Mouse (Mus musculus): Measurements from ENCODE around the gene Rbm39.

Gene Rbm39

GRCm38 (mm10) chr2:156181592-156181991 is 1.6 kb upstream of the Rbm39 start:
- intact Hi-C loops (cut with DNase I), result no loop called here

GRCm38 (mm10) chr2:156180824-156181590 is 969 bp upstream of the Rbm39 start:
- intact Hi-C loops (cut with DNase I), result no loop called here

- intact Hi-C loops (cut with DNase I), result no loop called here
Observed at GRCm38 (mm10) chr2:156179796-156180093, 293 bp downstream of the Rbm39 start.

GRCm38 (mm10) chr2:156179046-156179795 is 817 bp downstream of the Rbm39 start:
- intact Hi-C loops (cut with DNase I), result no loop called here

- intact Hi-C loops (cut with DNase I), result no loop called here
Observed at GRCm38 (mm10) chr2:156177651-156178050, 2.4 kb downstream of the Rbm39 start.

GRCm38 (mm10) chr2:156177079-156177478 is 3.0 kb downstream of the Rbm39 start:
- intact Hi-C loops (cut with DNase I), result no loop called here

- intact Hi-C loops (cut with DNase I), result no loop called here
Observed at GRCm38 (mm10) chr2:156166557-156166956, 13.5 kb downstream of the Rbm39 start.

GRCm38 (mm10) chr2:156165478-156165877 is 14.6 kb downstream of the Rbm39 start:
- intact Hi-C loops (cut with DNase I), result no loop called here

- intact Hi-C loops (cut with DNase I), result no loop called here
Observed at GRCm38 (mm10) chr2:156151538-156151937, 28.5 kb downstream of the Rbm39 start.

GRCm38 (mm10) chr2:156147316-156147915 is 32.6 kb downstream of the Rbm39 start:
- intact Hi-C loops (cut with DNase I), result no loop called here

- intact Hi-C loops (cut with DNase I), result no loop called here
Observed at GRCm38 (mm10) chr2:156146272-156146989, 33.6 kb downstream of the Rbm39 start.

- intact Hi-C loops (cut with DNase I), result no loop called here
Observed at GRCm38 (mm10) chr2:156145486-156146130, 34.4 kb downstream of the Rbm39 start.

- intact Hi-C loops (cut with DNase I), result loop anchor here (5.0 kb wide), 1 partner anchor 133 kb away; no protein-coding TSS in a partner anchor
Observed at GRCm38 (mm10) chr2:156143953-156144724, 35.9 kb downstream of the Rbm39 start, which contains the start of the genes Romo1 and Nfs1. TSS of gene Romo1 (plus strand) at chr2:156144039. TSS of gene Nfs1 (minus strand) at chr2:156144186.

GRCm38 (mm10) chr2:156143367-156143766 is 36.7 kb downstream of the Rbm39 start:
- intact Hi-C loops (cut with DNase I), result loop anchor here (5.0 kb wide), 1 partner anchor 134 kb away; no protein-coding TSS in a partner anchor

GRCm38 (mm10) chr2:156142820-156143219 is 37.2 kb downstream of the Rbm39 start:
- intact Hi-C loops (cut with DNase I), result loop anchor here (5.0 kb wide), 1 partner anchor 134 kb away; no protein-coding TSS in a partner anchor

GRCm38 (mm10) chr2:156135695-156136094 is 44.3 kb downstream of the Rbm39 start:
- intact Hi-C loops (cut with DNase I), result loop anchor here (10.0 kb wide), 1 partner anchor 291 kb away; no protein-coding TSS in a partner anchor

GRCm38 (mm10) chr2:156134161-156134560 is 45.9 kb downstream of the Rbm39 start:
- intact Hi-C loops (cut with DNase I), result loop anchor here (10.0 kb wide), 1 partner anchor 289 kb away; no protein-coding TSS in a partner anchor

- intact Hi-C loops (cut with DNase I), result no loop called here
Observed at GRCm38 (mm10) chr2:156126992-156127391, 53.0 kb downstream of the Rbm39 start, which contains the start of gene Gm28036. TSS of gene Gm28036 (minus strand) at chr2:156127092.

- intact Hi-C loops (cut with DNase I), result no loop called here
Observed at GRCm38 (mm10) chr2:156123731-156124130, 56.3 kb downstream of the Rbm39 start.

- intact Hi-C loops (cut with DNase I), result no loop called here
Observed at GRCm38 (mm10) chr2:156119566-156119965, 60.5 kb downstream of the Rbm39 start.
